In genomic region chr1:189209029-189209714, GRCm38 (mm10) we compare ENCODE assay signal across 15 mouse cellular contexts.
DNase-seq lines count a peak whose midpoint lies in the region; ATAC-seq and TF ChIP-seq lines count a peak whose summit lies in the region.
"Had no signal": no experiment of that assay in that cellular context is flagged by ENCODE, and none has a peak within 500 bp of the region (broad histone marks: within the 10 kb centered on the region; RNA-seq: fewer than 3 reads in every experiment).

No protein-coding gene starts in this region.

- H3K9ac ChIP-seq in forebrain, embryonic 13.5 days = no peak overlapping the region
- H3K9ac ChIP-seq in midbrain, postnatal 0 days (replicated peaks; ENCODE audit: low read length, poor library complexity, severe bottlenecking) = no peak overlapping the region
- no peak overlapping the region for H3K9ac ChIP-seq in hindbrain, embryonic 13.5 days
- H3K9ac ChIP-seq: liver, postnatal 0 days; neural tube, embryonic 13.5 days had no signal

- H3K27me3 ChIP-seq in forebrain, embryonic 10.5 days (ENCODE audit: poor library complexity, severe bottlenecking) = no peaks in the 10 kb centered on the region
- no peaks in the 10 kb centered on the region for H3K27me3 ChIP-seq in forebrain, embryonic 13.5 days
- H3K27me3 ChIP-seq in midbrain, embryonic 10.5 days (ENCODE audit: low read depth, poor library complexity, severe bottlenecking) = no peaks in the 10 kb centered on the region
- no peaks in the 10 kb centered on the region for H3K27me3 ChIP-seq in midbrain, postnatal 0 days (ENCODE audit: insufficient read depth, low read length)
- H3K27me3 ChIP-seq in E14TG2a.4 (ENCODE audit: insufficient read depth, low read length) = peaks cover 5% of the 10 kb centered on the region; the same call in 1 of the 2 replicates
- H3K27me3 ChIP-seq in hindbrain, embryonic 13.5 days = no peaks in the 10 kb centered on the region
- H3K27me3 ChIP-seq: neural tube, embryonic 13.5 days; Patski had no signal

- H3K27ac ChIP-seq in forebrain, embryonic 10.5 days = peak overlapping the region; percentile 69; the same call in 1 of the 2 replicates
- no peak overlapping the region for H3K27ac ChIP-seq in forebrain, embryonic 13.5 days
- H3K27ac ChIP-seq in midbrain, embryonic 10.5 days (replicated peaks) = peak overlapping the region; percentile 73
- H3K27ac ChIP-seq in midbrain, postnatal 0 days (ENCODE audit: low read depth, low read length) = no peak overlapping the region
- H3K27ac ChIP-seq in hindbrain, embryonic 13.5 days = 0 out of 2 replicates have a peak overlapping the region, but pooled peaks have one; percentile 5
- H3K27ac ChIP-seq: neural tube, embryonic 13.5 days had no signal

- no peak for DNase-seq in forebrain, embryonic 10.5 days (ENCODE audit: extremely low spot score, low spot score)
- no peak for DNase-seq in midbrain, embryonic 10.5 days (ENCODE audit: low spot score)
- DNase-seq in midbrain, postnatal 0 days (ENCODE audit: low spot score) = no peak
- DNase-seq in kidney, adult 18-20 months = no peak
- DNase-seq: adrenal gland, postnatal 25 days; cerebellum, adult 2 months; gastrocnemius, postnatal 14 days; liver, postnatal 0 days; right cerebral cortex, postnatal 25 days; thymus, postnatal 25 days had no signal

- H3K4me3 ChIP-seq in forebrain, embryonic 10.5 days = no peak overlapping the region
- H3K4me3 ChIP-seq in forebrain, embryonic 13.5 days = no peak overlapping the region
- no peak overlapping the region for H3K4me3 ChIP-seq in midbrain, embryonic 10.5 days
- no peak overlapping the region for H3K4me3 ChIP-seq in midbrain, postnatal 0 days (ENCODE audit: low read depth, low read length)
- peak overlapping the region; percentile 49; the same call in 1 of the 2 replicates for H3K4me3 ChIP-seq in E14TG2a.4 (replicated peaks; ENCODE audit: low read length)
- no peak overlapping the region for H3K4me3 ChIP-seq in hindbrain, embryonic 13.5 days
- H3K4me3 ChIP-seq: neural tube, embryonic 13.5 days had no signal

- peaks cover 6% of the 10 kb centered on the region for H3K9me3 ChIP-seq in forebrain, embryonic 10.5 days
- no peaks in the 10 kb centered on the region for H3K9me3 ChIP-seq in forebrain, embryonic 13.5 days (replicated peaks)
- 0 out of 2 replicates have a peak, but pooled peaks cover 9% of the 10 kb centered on the region for H3K9me3 ChIP-seq in midbrain, embryonic 10.5 days (replicated peaks)
- H3K9me3 ChIP-seq in midbrain, postnatal 0 days (ENCODE audit: low read length) = no peaks in the 10 kb centered on the region
- peaks cover 17% of the 10 kb centered on the region; the same call in 1 of the 2 replicates for H3K9me3 ChIP-seq in E14TG2a.4 (ENCODE audit: low read length)
- 0 out of 2 replicates have a peak, but pooled peaks cover 5% of the 10 kb centered on the region for H3K9me3 ChIP-seq in hindbrain, embryonic 13.5 days
- H3K9me3 ChIP-seq: neural tube, embryonic 13.5 days had no signal

- no peak for TF ChIP-seq CTCF in midbrain, postnatal 0 days (IDR thresholded peaks at IDR 0.05)
- TF ChIP-seq CTCF in E14TG2a.4 (conservative IDR thresholded peaks at IDR 0.05; ENCODE audit: low read length) = no peak

- 72% methylated on average over 12 of the region's 12 CpGs for WGBS in forebrain, embryonic 10.5 days
- WGBS in forebrain, embryonic 13.5 days = 61% methylated on average over 12 of the region's 12 CpGs
- WGBS in midbrain, embryonic 10.5 days = 72% methylated on average over 12 of the region's 12 CpGs
- WGBS in midbrain, postnatal 0 days = 73% methylated on average over 12 of the region's 12 CpGs
- 59% methylated on average over 12 of the region's 12 CpGs for WGBS in hindbrain, embryonic 13.5 days

- ATAC-seq in forebrain, embryonic 13.5 days = no peak
- no peak for ATAC-seq in midbrain, postnatal 0 days (ENCODE audit: low FRiP score)
- ATAC-seq in hindbrain, embryonic 13.5 days (ENCODE audit: low FRiP score) = no peak
- ATAC-seq: liver, postnatal 0 days; Patski had no signal

- H3K4me2 ChIP-seq in forebrain, embryonic 13.5 days = no peak overlapping the region
- H3K4me2 ChIP-seq in midbrain, postnatal 0 days (ENCODE audit: low read depth, low read length, poor library complexity, severe bottlenecking) = no peak overlapping the region
- no peak overlapping the region for H3K4me2 ChIP-seq in hindbrain, embryonic 13.5 days
- H3K4me2 ChIP-seq: neural tube, embryonic 13.5 days had no signal

- peaks cover 16% of the 10 kb centered on the region for H3K4me1 ChIP-seq in forebrain, embryonic 10.5 days
- 0 out of 2 replicates have a peak, but pooled peaks cover 5% of the 10 kb centered on the region for H3K4me1 ChIP-seq in forebrain, embryonic 13.5 days
- peaks cover 16% of the 10 kb centered on the region for H3K4me1 ChIP-seq in midbrain, embryonic 10.5 days
- no peaks in the 10 kb centered on the region for H3K4me1 ChIP-seq in midbrain, postnatal 0 days (ENCODE audit: insufficient read depth, low read length)
- H3K4me1 ChIP-seq in E14TG2a.4 (replicated peaks; ENCODE audit: low read depth, low read length) = peaks cover 11% of the 10 kb centered on the region
- H3K4me1 ChIP-seq in hindbrain, embryonic 13.5 days (replicated peaks) = 0 out of 2 replicates have a peak, but pooled peaks cover 10% of the 10 kb centered on the region
- H3K4me1 ChIP-seq: neural tube, embryonic 13.5 days had no signal

- H3K36me3 ChIP-seq in forebrain, embryonic 10.5 days (replicated peaks) = no peaks in the 10 kb centered on the region
- peaks cover 14% of the 10 kb centered on the region; the same call in 1 of the 2 replicates for H3K36me3 ChIP-seq in forebrain, embryonic 13.5 days (ENCODE audit: poor library complexity, severe bottlenecking)
- no peaks in the 10 kb centered on the region for H3K36me3 ChIP-seq in midbrain, embryonic 10.5 days
- H3K36me3 ChIP-seq in midbrain, postnatal 0 days (ENCODE audit: insufficient read depth, low read length) = no peaks in the 10 kb centered on the region
- H3K36me3 ChIP-seq in E14TG2a.4 (ENCODE audit: insufficient read depth, low read length) = no peaks in the 10 kb centered on the region
- H3K36me3 ChIP-seq in hindbrain, embryonic 13.5 days = peaks cover 33% of the 10 kb centered on the region

Comparison
In these comparisons a context has a peak if more than half of its experiments do, and no peak if none do; other contexts are left out.
1. H3K27ac ChIP-seq: peak in forebrain, embryonic 10.5 days (single experiment), midbrain, embryonic 10.5 days (single experiment) and hindbrain, embryonic 13.5 days (single experiment); none in forebrain, embryonic 13.5 days (single experiment) and midbrain, postnatal 0 days (single experiment).